Mouse (Mus musculus): ENCODE results near the gene Psmf1. TPM values are rescaled to one million over a fixed set of nuclear protein-coding genes. Genes with fewer than 3 reads are reported as not detected.

The Psmf1 gene
- polyA plus RNA-seq, 1 experiment from 2014 or later: 45.0 TPM

DNA sequence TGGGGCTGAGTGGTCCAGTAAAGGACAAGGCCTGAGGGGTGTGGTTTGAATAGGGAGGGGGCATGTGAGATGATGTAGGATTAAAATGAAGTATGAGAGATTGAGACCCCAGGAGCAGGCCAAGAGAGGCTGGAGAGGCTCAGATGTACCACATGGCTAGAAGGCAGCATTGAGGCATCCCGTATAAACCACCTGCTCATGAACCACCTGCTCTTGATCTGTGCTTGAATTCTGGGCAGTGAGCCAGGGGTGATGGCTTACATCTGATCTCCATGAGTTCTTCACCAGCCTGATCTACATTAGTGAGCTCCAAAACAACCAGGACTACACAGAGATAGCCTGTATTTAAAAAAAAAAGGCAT, 73.0 kb downstream of the Psmf1 start:
- no peak overlapping the region for H3K9ac ChIP-seq
- H3K27me3 ChIP-seq: peaks cover 14% of the 10 kb centered on the region
- no peak overlapping the region for H3K4me3 ChIP-seq
- WGBS: 74% methylated on average over 1 of the region's 1 CpGs
- H3K9me3 ChIP-seq: no peaks in the 10 kb centered on the region
- peak; percentile 41; the same call in 1 of the 2 replicates for ATAC-seq (ENCODE audit: insufficient number of reproducible peaks, insufficient read depth, low FRiP score, low TSS enrichment)
- no peak overlapping the region for H3K27ac ChIP-seq
- H3K36me3 ChIP-seq: no peaks in the 10 kb centered on the region
- no peak overlapping the region for H3K4me2 ChIP-seq (replicated peaks)
- no peaks in the 10 kb centered on the region for H3K4me1 ChIP-seq

DNA sequence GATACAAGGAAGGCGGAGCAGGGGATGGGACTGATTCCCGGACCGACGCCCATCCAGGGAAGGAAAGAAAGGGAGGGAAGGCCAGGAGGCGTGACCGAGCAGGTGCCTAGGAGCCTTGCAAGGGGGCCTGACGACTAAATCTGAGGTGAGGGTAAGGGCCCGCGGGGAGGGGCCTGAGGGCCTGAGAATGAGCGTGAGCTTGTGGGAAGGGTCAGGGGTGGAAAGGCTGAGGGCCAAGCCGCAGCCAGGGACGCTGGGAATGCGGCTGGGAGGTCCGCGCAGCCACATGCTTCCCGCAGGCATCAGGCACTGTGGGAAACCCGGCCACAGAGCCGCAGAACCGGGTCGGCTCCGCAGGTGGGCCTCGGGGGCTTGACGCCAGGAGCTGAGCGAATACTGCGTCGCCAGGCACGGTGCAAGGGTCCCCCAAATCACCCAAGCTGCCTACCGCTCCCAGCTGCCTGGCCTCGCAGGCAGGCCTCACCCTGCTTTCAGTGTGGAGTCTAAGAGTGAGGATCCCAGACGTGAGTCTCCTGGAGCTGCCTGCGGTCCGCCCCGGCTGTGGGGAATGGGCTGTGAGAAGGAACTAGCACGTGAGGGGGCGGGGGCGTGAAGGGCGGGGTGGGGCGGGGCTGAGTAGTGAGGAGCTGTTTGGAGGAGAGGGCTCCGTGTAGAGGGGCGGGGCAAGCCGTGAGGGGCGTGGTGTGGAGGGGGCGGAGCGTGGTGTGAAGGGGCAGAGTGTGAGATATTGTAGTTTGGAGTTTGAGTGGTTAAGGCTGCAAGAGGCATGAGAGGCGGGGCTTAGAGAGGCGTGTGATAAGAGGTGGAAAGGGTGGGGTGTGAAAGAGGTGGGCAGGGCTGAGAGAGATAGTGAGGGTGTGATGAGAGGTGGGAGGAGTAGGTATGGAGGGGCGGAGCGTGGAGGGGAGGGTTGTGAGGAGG, 73.7 kb downstream of the Psmf1 start:
- peak; percentile 47; the same call in 1 of the 2 replicates for ATAC-seq (ENCODE audit: insufficient number of reproducible peaks, insufficient read depth, low FRiP score, low TSS enrichment)
- Histone ChIP-seq H3K4me1 (no peaks in the 10 kb centered on the region), H3K4me3 (no peak overlapping the region), H3K36me3 (no peaks in the 10 kb centered on the region), H3K27ac (no peak overlapping the region), H3K9ac (no peak overlapping the region), H3K4me2 (replicated peaks) (no peak overlapping the region), H3K27me3 (peaks cover 14% of the 10 kb centered on the region), H3K9me3 (no peaks in the 10 kb centered on the region)
- 38% methylated on average over 45 of the region's 48 CpGs for WGBS

DNA sequence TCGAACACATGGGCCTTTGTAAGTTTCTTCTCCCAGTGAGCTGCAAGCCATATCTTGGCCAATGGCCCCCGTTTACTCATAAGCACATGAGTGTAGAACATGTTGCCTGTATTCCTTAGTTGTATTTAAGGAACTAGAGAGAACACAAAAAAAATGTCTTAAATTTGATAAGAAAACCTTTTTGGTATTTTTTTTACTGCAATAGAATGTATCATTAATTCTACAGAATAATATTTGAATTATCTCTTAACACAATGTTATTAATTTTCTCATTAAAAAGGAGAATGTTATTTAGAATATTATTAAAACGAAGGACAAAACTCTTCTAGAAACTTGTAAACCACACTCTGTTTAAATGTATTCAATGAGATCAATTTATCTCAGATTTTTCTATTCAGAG, 75.6 kb downstream of the Psmf1 start, which contains the start of gene Rad21l:
Gene Rad21l (minus strand): TSS at position 101 of the 400 bp plus-strand sequence.
- H3K9me3 ChIP-seq: no peaks in the 10 kb centered on the region
- no peak for ATAC-seq (ENCODE audit: insufficient number of reproducible peaks, insufficient read depth, low FRiP score, low TSS enrichment)
- WGBS: 69% methylated on average over 3 of the region's 3 CpGs

More for the DNA sequence above, 75.6 kb downstream of the Psmf1 start, which contains the start of gene Rad21l:
- Histone ChIP-seq H3K27ac (no peak within 1 kb of the TSS), H3K9ac (no peak within 1 kb of the TSS), H3K4me2 (replicated peaks) (no peak within 1 kb of the TSS), H3K4me3 (no peak within 1 kb of the TSS), H3K4me1 (no peaks in the 10 kb centered on the region), H3K36me3 (no peaks in the 10 kb centered on the region), H3K27me3 (peaks cover 14% of the 10 kb centered on the region)

Other genes starting within 250 kb of the Psmf1 start
- gene Fkbp1a, start 201.7 kb downstream of the Psmf1 start, polyA plus RNA-seq (2016; fragmentation: Nextera tagmentation; extraction: Ambion mirVana): 472 and 491 TPM in 2 replicates
- 0.59 and 1.0 TPM in 2 replicates for gene Sdcbp2, start 171.6 kb downstream of the Psmf1 start, polyA plus RNA-seq (2016; fragmentation: Nextera tagmentation; extraction: Ambion mirVana)
- 1.2 and 1.9 TPM in 2 replicates for gene Snph, start 111.6 kb downstream of the Psmf1 start, polyA plus RNA-seq (2016; fragmentation: Nextera tagmentation; extraction: Ambion mirVana)
- not detected in 2 replicates for gene Rad21l, start 75.7 kb downstream of the Psmf1 start, polyA plus RNA-seq (2016; fragmentation: Nextera tagmentation; extraction: Ambion mirVana)
- 3.2 and 4.8 TPM in 2 replicates for gene Tmem74b, start 42.2 kb downstream of the Psmf1 start, polyA plus RNA-seq (2016; fragmentation: Nextera tagmentation; extraction: Ambion mirVana)
- 0.24 and 0.47 TPM in 2 replicates for gene Rspo4, start 98.7 kb upstream of the Psmf1 start, polyA plus RNA-seq (2016; fragmentation: Nextera tagmentation; extraction: Ambion mirVana)
- gene Angpt4, start 167.0 kb upstream of the Psmf1 start, polyA plus RNA-seq (2016; fragmentation: Nextera tagmentation; extraction: Ambion mirVana): 0.28 and 0.31 TPM in 2 replicates
- 34.6 and 36.2 TPM in 2 replicates for gene Fam110a, start 236.0 kb upstream of the Psmf1 start, polyA plus RNA-seq (2016; fragmentation: Nextera tagmentation; extraction: Ambion mirVana)